Mouse (Mus musculus): Measurements from ENCODE around the gene Scfd1. TPM values are rescaled to one million over a fixed set of nuclear protein-coding genes. Genes with fewer than 3 reads are reported as not detected.
A peak's percentile ranks its signal among the peaks of the same experiment; 100 is the strongest.

Gene Scfd1
- total and polyA plus RNA-seq, 3 experiments: 6.3 to 23.4 (median 22.3) TPM

- H3K36me3 ChIP-seq (ENCODE audit: control insufficient read depth, insufficient read depth, low read length): no peaks in the 10 kb centered on the region; the same call in 1 of the 2 replicates
- H3K4me3 ChIP-seq: no peak overlapping the region
- no peak for TF ChIP-seq POLR2A (IDR thresholded peaks at IDR 0.05; ENCODE audit: insufficient read depth, low read depth, low read length)
- peak; percentile 63 for TF ChIP-seq CTCF (IDR thresholded peaks at IDR 0.05)
- DNase-seq: no peak
- intact Hi-C loops (cut with DNase I): loop anchor here (10.0 kb wide), 1 partner anchor 343 kb away; no protein-coding TSS in a partner anchor
- no peak overlapping the region for H3K27ac ChIP-seq
- no peak overlapping the region for H3K9ac ChIP-seq (ENCODE audit: low read depth, low read length)
- H3K4me1 ChIP-seq (ENCODE audit: control insufficient read depth, insufficient read depth, low read length): no peaks in the 10 kb centered on the region
- 77% methylated on average over 5 of the region's 5 CpGs for WGBS
- no peaks in the 10 kb centered on the region for H3K27me3 ChIP-seq (ENCODE audit: control insufficient read depth, insufficient read depth, low read length)
- H3K79me2 ChIP-seq (replicated peaks; ENCODE audit: control insufficient read depth, insufficient read depth, low read length): no peaks in the 10 kb centered on the region
Observed at GRCm38 (mm10) chr12:51402060-51402698, 24.9 kb downstream of the Scfd1 start.

DNA sequence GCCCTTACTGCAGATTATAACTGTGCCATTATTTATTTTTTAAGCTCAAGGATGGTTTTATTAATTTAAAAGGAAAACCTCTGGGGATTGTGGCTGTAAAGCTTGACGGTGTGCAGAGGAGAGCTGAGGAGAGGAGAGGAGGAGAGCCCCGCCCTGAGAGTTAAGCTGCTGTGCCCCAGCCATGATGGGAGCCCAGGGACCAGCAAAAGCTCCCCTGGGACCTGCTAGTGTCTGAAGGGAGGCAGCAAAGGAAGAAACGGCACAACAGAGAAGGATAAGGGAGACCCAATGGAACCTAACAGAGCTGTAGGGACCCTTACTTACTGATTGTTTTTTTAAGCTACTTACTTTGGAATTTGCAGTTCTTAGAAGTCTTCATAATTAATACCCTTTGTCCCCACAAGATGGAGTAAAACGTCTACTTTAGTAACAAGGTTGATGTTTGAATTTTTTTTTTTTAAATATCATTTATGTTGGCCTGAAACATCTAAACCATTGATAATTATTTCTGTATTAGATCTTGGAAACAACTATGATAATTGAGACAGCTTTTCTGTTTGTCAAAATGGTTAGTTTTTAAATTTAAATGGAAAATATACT lies 26.8 kb downstream of the Scfd1 start:
- whole genome bisulfite sequencing: 56% methylated on average over 4 of the region's 4 CpGs
- Histone ChIP-seq H3K36me3 (ENCODE audit: control insufficient read depth, insufficient read depth, low read length) (no peaks in the 10 kb centered on the region; the same call in 1 of the 2 replicates), H3K9ac (ENCODE audit: low read depth, low read length) (no peak overlapping the region), H3K79me2 (replicated peaks; ENCODE audit: control insufficient read depth, insufficient read depth, low read length) (no peaks in the 10 kb centered on the region), H3K27ac (no peak overlapping the region), H3K27me3 (ENCODE audit: control insufficient read depth, insufficient read depth, low read length) (no peaks in the 10 kb centered on the region), H3K4me3 (no peak overlapping the region), H3K4me1 (ENCODE audit: control insufficient read depth, insufficient read depth, low read length) (no peaks in the 10 kb centered on the region)
- intact Hi-C loops (cut with DNase I): loop anchor here (10.0 kb wide), 1 partner anchor 341 kb away; no protein-coding TSS in a partner anchor
- no peak for DNase-seq
- peak; percentile 41 for TF ChIP-seq CTCF (IDR thresholded peaks at IDR 0.05)
- TF ChIP-seq EP300 (IDR thresholded peaks at IDR 0.05; ENCODE audit: insufficient read depth, low read depth, low read length): no peak
- no peak for TF ChIP-seq POLR2A (IDR thresholded peaks at IDR 0.05; ENCODE audit: insufficient read depth, low read depth, low read length)

- H3K27me3 ChIP-seq (ENCODE audit: control insufficient read depth, insufficient read depth, low read length): no peaks in the 10 kb centered on the region
- WGBS: 49% methylated on average over 4 of the region's 4 CpGs
- no peaks in the 10 kb centered on the region for H3K4me1 ChIP-seq (ENCODE audit: control insufficient read depth, insufficient read depth, low read length)
- H3K9ac ChIP-seq (ENCODE audit: low read depth, low read length): no peak overlapping the region
- no peak overlapping the region for H3K27ac ChIP-seq
- H3K79me2 ChIP-seq (replicated peaks; ENCODE audit: control insufficient read depth, insufficient read depth, low read length): no peaks in the 10 kb centered on the region
- peaks cover 2% of the 10 kb centered on the region for H3K36me3 ChIP-seq (ENCODE audit: control insufficient read depth, insufficient read depth, low read length)
- no peak for TF ChIP-seq CTCF (IDR thresholded peaks at IDR 0.05)
- no peak for TF ChIP-seq POLR2A (IDR thresholded peaks at IDR 0.05; ENCODE audit: insufficient read depth, low read depth, low read length)
- TF ChIP-seq EP300 (IDR thresholded peaks at IDR 0.05; ENCODE audit: insufficient read depth, low read depth, low read length): no peak
- no peak for DNase-seq
- H3K4me3 ChIP-seq: no peak overlapping the region
- intact Hi-C loops (cut with DNase I): no loop called here
Observed at GRCm38 (mm10) chr12:51411362-51411761, 34.1 kb downstream of the Scfd1 start.

DNA sequence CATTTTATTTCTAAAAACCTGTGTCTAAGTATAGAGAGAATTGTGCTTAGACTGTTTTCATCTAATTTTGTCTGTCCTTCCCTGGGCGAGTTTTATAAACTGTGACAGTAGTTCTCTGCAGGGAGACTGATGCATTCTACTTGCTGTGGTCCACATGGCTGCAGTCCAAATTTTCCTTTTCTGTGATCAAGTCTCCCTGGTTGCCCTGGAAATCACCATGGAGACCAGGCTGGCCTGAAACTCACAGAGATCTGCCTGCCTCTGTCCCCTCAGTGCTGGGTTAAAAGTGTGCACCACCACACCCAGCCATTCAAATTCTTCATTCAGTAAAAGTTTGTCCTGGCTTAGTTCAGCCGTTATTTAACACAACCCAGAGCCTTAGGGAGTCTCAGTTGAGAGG lies 60.2 kb downstream of the Scfd1 start:
- TF ChIP-seq CTCF (IDR thresholded peaks at IDR 0.05) (no peak), EP300 (IDR thresholded peaks at IDR 0.05; ENCODE audit: insufficient read depth, low read depth, low read length) (no peak), POLR2A (IDR thresholded peaks at IDR 0.05; ENCODE audit: insufficient read depth, low read depth, low read length) (no peak)
- DNase-seq: no peak
- Histone ChIP-seq H3K27me3 (ENCODE audit: control insufficient read depth, insufficient read depth, low read length) (no peaks in the 10 kb centered on the region), H3K27ac (no peak overlapping the region), H3K4me3 (no peak overlapping the region), H3K36me3 (ENCODE audit: control insufficient read depth, insufficient read depth, low read length) (no peaks in the 10 kb centered on the region; the same call in 1 of the 2 replicates), H3K79me2 (replicated peaks; ENCODE audit: control insufficient read depth, insufficient read depth, low read length) (no peaks in the 10 kb centered on the region), H3K4me1 (ENCODE audit: control insufficient read depth, insufficient read depth, low read length) (no peaks in the 10 kb centered on the region), H3K9ac (ENCODE audit: low read depth, low read length) (no peak overlapping the region)
- intact Hi-C loops (cut with DNase I): no loop called here
- WGBS: 92% methylated on average over 2 of the region's 2 CpGs

DNA sequence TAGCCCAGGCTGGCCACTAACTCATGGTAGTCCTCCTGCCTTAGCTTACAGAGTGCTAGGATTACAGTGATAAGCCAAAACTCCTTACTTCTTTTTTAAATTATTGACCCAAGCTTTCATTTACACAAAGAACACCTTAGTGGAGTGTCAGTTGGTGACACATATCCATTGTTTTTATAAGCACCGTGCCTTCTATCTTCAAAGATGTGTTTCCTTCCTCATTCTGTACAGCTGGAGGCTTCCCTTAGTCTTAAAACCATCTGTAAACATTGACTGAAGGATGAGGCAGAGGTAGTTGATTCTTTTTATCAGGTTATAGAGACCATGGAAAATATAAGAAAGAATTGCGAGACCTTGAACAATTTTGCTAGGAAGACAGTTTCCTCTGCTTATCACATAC lies 61.0 kb downstream of the Scfd1 start:
- no peaks in the 10 kb centered on the region; the same call in none of the 2 replicates for H3K36me3 ChIP-seq (ENCODE audit: control insufficient read depth, insufficient read depth, low read length)

DNA sequence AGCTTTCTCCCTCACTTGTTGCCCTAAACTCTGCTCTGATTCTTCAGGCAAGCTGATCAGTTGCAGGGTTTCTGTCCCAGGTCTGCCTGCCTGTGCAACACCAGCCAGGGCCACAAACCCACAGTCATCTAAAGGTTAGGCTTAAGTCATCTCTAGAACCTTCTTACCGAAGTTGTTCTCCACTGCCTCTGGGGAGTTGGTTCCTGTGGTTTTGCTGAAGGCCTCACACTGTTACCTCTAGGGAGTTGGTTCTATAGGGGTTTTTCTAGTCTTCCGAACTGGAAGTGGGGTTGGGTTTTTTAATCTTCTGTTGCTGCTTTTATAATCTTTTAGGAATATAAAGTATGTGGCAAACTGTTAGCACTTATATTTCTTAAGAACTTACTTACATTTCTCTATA lies 72.0 kb downstream of the Scfd1 start:
- Histone ChIP-seq H3K27me3 (ENCODE audit: control insufficient read depth, insufficient read depth, low read length) (no peaks in the 10 kb centered on the region), H3K4me3 (no peak overlapping the region), H3K27ac (no peak overlapping the region), H3K36me3 (ENCODE audit: control insufficient read depth, insufficient read depth, low read length) (0 out of 2 replicates have a peak, but pooled peaks cover 2% of the 10 kb centered on the region), H3K79me2 (replicated peaks; ENCODE audit: control insufficient read depth, insufficient read depth, low read length) (no peaks in the 10 kb centered on the region), H3K4me1 (ENCODE audit: control insufficient read depth, insufficient read depth, low read length) (no peaks in the 10 kb centered on the region), H3K9ac (ENCODE audit: low read depth, low read length) (no peak overlapping the region)
- no peak for DNase-seq
- intact Hi-C loops (cut with DNase I): no loop called here
- 77% methylated on average over 2 of the region's 2 CpGs for WGBS
- TF ChIP-seq EP300 (IDR thresholded peaks at IDR 0.05; ENCODE audit: insufficient read depth, low read depth, low read length) (no peak), CTCF (IDR thresholded peaks at IDR 0.05) (no peak), POLR2A (IDR thresholded peaks at IDR 0.05; ENCODE audit: insufficient read depth, low read depth, low read length) (no peak)

More for the DNA sequence above, 61.0 kb downstream of the Scfd1 start:
- intact Hi-C loops (cut with DNase I): no loop called here
- Histone ChIP-seq H3K79me2 (replicated peaks; ENCODE audit: control insufficient read depth, insufficient read depth, low read length) (no peaks in the 10 kb centered on the region), H3K4me3 (no peak overlapping the region), H3K9ac (ENCODE audit: low read depth, low read length) (no peak overlapping the region), H3K4me1 (ENCODE audit: control insufficient read depth, insufficient read depth, low read length) (no peaks in the 10 kb centered on the region), H3K27me3 (ENCODE audit: control insufficient read depth, insufficient read depth, low read length) (no peaks in the 10 kb centered on the region), H3K27ac (no peak overlapping the region)
- 71% methylated on average over 2 of the region's 2 CpGs for WGBS
- no peak for DNase-seq
- TF ChIP-seq POLR2A (IDR thresholded peaks at IDR 0.05; ENCODE audit: insufficient read depth, low read depth, low read length) (no peak), EP300 (IDR thresholded peaks at IDR 0.05; ENCODE audit: insufficient read depth, low read depth, low read length) (no peak), CTCF (IDR thresholded peaks at IDR 0.05) (no peak)

All from heart, adult 2 months (tissue).